14 mouse cellular contexts compared by ENCODE assay signal in the genomic region with DNA sequence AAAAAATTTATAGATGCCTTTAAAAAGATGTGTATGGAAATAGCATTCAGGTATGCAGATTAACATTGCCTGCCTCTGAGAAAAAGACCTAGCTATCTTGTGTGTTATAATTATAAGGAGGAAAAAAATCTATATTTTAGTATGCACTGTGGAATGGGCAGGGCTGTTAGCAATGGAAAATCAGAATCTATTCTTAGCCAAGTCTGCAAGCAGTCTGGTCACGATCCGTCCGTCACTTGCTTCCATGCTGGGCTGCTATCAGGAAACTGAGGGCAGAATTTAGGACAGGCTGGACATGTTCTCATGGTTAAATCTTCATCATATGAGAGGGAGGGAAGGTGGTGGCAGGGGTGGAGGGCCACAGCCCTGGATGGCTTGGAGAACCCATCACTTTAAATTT. TPM values are rescaled to one million over a fixed set of nuclear protein-coding genes. Genes with fewer than 3 reads are reported as not detected.
A peak's percentile ranks its signal among the peaks of the same experiment; 100 is the strongest.
DNase-seq lines count a peak whose midpoint lies in the region; ATAC-seq and TF ChIP-seq lines count a peak whose summit lies in the region.
"Had no signal": no experiment of that assay in that cellular context is flagged by ENCODE, and none has a peak within 500 bp of the region (broad histone marks: within the 10 kb centered on the region; RNA-seq: fewer than 3 reads in every experiment).

No protein-coding gene starts in this region.

- TF ChIP-seq EP300 in heart, adult 2 months (IDR thresholded peaks at IDR 0.05; ENCODE audit: insufficient read depth, low read depth, low read length): no peak

- no peaks in the 10 kb centered on the region for H3K27me3 ChIP-seq in heart, embryonic 10.5 days (ENCODE audit: insufficient read depth, poor library complexity, severe bottlenecking)
- peaks cover 1% of the 10 kb centered on the region; the same call in 1 of the 2 replicates for H3K27me3 ChIP-seq in heart, adult 2 months (ENCODE audit: control insufficient read depth, insufficient read depth, low read length)
- H3K27me3 ChIP-seq in forebrain, embryonic 14.5 days (replicated peaks; ENCODE audit: control insufficient read depth, insufficient read depth, low read length): no peaks in the 10 kb centered on the region
- H3K27me3 ChIP-seq in heart, embryonic 16.5 days (ENCODE audit: control insufficient read depth, insufficient read depth, low read length): no peaks in the 10 kb centered on the region
- H3K27me3 ChIP-seq: hindbrain, embryonic 15.5 days had no signal

- H3K4me2 ChIP-seq in forebrain, embryonic 14.5 days (ENCODE audit: low read length): no peak overlapping the region
- peak overlapping the region; percentile 52 for H3K4me2 ChIP-seq in heart, embryonic 16.5 days (ENCODE audit: low read depth, low read length)
- H3K4me2 ChIP-seq: hindbrain, embryonic 15.5 days had no signal

- DNase-seq in heart, embryonic 10.5 days (ENCODE audit: low spot score): no peak
- no peak for DNase-seq in heart, adult 2 months
- peak; percentile 6 to 28 for DNase-seq in left cerebral cortex, postnatal 25 days (ENCODE audit: low spot score in 2 of 2)
- no peak for DNase-seq in left cerebral cortex, postnatal 10 days (ENCODE audit: extremely low spot score in 1 of 2, low spot score in 2 of 2)
- peak; percentile 33 for DNase-seq in forebrain, embryonic 14.5 days (ENCODE audit: low spot score)
- no peak for DNase-seq in layer of hippocampus, adult 9-10 months (ENCODE audit: low spot score)
- DNase-seq: adrenal gland, adult 2 months; gastrocnemius, postnatal 36 days; kidney, adult 2 months; kidney, postnatal 25 days; lung, postnatal 14 days had no signal

- WGBS in heart, embryonic 10.5 days: 15% methylated on average over 3 of the region's 3 CpGs
- 24% methylated on average over 3 of the region's 3 CpGs for WGBS in heart, adult 2 months
- WGBS in forebrain, embryonic 14.5 days: 40% methylated on average over 3 of the region's 3 CpGs
- 15% methylated on average over 3 of the region's 3 CpGs for WGBS in heart, embryonic 16.5 days

- H3K36me3 ChIP-seq in heart, embryonic 10.5 days: no peaks in the 10 kb centered on the region
- no peaks in the 10 kb centered on the region for H3K36me3 ChIP-seq in heart, adult 2 months (ENCODE audit: control insufficient read depth, insufficient read depth, low read length)
- H3K36me3 ChIP-seq in forebrain, embryonic 14.5 days (ENCODE audit: control insufficient read depth, insufficient read depth, low read length): no peaks in the 10 kb centered on the region
- H3K36me3 ChIP-seq in heart, embryonic 16.5 days (ENCODE audit: control insufficient read depth, insufficient read depth): no peaks in the 10 kb centered on the region
- H3K36me3 ChIP-seq: G1E; hindbrain, embryonic 15.5 days had no signal

- no peaks in the 10 kb centered on the region for H3K9me3 ChIP-seq in heart, embryonic 10.5 days
- H3K9me3 ChIP-seq in forebrain, embryonic 14.5 days (replicated peaks; ENCODE audit: control insufficient read depth, low read length): no peaks in the 10 kb centered on the region
- H3K9me3 ChIP-seq in heart, embryonic 16.5 days (replicated peaks; ENCODE audit: control insufficient read depth, low read length): no peaks in the 10 kb centered on the region
- H3K9me3 ChIP-seq: hindbrain, embryonic 15.5 days had no signal

- no peak overlapping the region for H3K9ac ChIP-seq in heart, adult 2 months (ENCODE audit: low read depth, low read length)
- no peak overlapping the region for H3K9ac ChIP-seq in forebrain, embryonic 14.5 days (ENCODE audit: low read length)
- no peak overlapping the region; the same call in 1 of the 2 replicates for H3K9ac ChIP-seq in heart, embryonic 16.5 days (ENCODE audit: low read length)
- H3K9ac ChIP-seq: hindbrain, embryonic 15.5 days had no signal

- 0 out of 2 replicates have a peak overlapping the region, but pooled peaks have one; percentile 6 for H3K4me3 ChIP-seq in heart, embryonic 10.5 days
- H3K4me3 ChIP-seq in heart, adult 2 months: no peak overlapping the region
- H3K4me3 ChIP-seq in forebrain, embryonic 14.5 days (ENCODE audit: low read depth, low read length): no peak overlapping the region
- no peak overlapping the region for H3K4me3 ChIP-seq in heart, embryonic 16.5 days (ENCODE audit: low read length)
- H3K4me3 ChIP-seq: hindbrain, embryonic 15.5 days had no signal

- peaks cover 6% of the 10 kb centered on the region; the same call in 1 of the 2 replicates for H3K4me1 ChIP-seq in heart, embryonic 10.5 days
- no peaks in the 10 kb centered on the region; the same call in 1 of the 2 replicates for H3K4me1 ChIP-seq in heart, adult 2 months (ENCODE audit: control insufficient read depth, insufficient read depth, low read length)
- 0 out of 2 replicates have a peak, but pooled peaks cover 6% of the 10 kb centered on the region for H3K4me1 ChIP-seq in forebrain, embryonic 14.5 days (ENCODE audit: control insufficient read depth, insufficient read depth, low read length)
- H3K4me1 ChIP-seq in heart, embryonic 16.5 days (ENCODE audit: control insufficient read depth, insufficient read depth, low read length): peaks cover 5% of the 10 kb centered on the region; the same call in 1 of the 2 replicates
- H3K4me1 ChIP-seq: hindbrain, embryonic 15.5 days had no signal

- H3K27ac ChIP-seq in heart, embryonic 10.5 days: peak overlapping the region; percentile 81
- no peak overlapping the region for H3K27ac ChIP-seq in heart, adult 2 months
- H3K27ac ChIP-seq in forebrain, embryonic 14.5 days (ENCODE audit: low read depth, low read length): peak overlapping the region; percentile 63; the same call in 1 of the 2 replicates
- H3K27ac ChIP-seq in heart, embryonic 16.5 days (ENCODE audit: low read length): peak overlapping the region; percentile 80
- H3K27ac ChIP-seq: hindbrain, embryonic 15.5 days had no signal

- intact Hi-C loops in heart, adult 2 months (cut with DNase I): no loop called here
- intact Hi-C loops in left cerebral cortex, postnatal 25 days (cut with DNase I): no loop called here
- intact Hi-C loops in left cerebral cortex, postnatal 10 days (cut with DNase I): no loop called here

- TF ChIP-seq POLR2A in heart, adult 2 months (IDR thresholded peaks at IDR 0.05; ENCODE audit: insufficient read depth, low read depth, low read length): no peak

- peak; percentile 58 for ATAC-seq in forebrain, embryonic 14.5 days
- peak; percentile 67 for ATAC-seq in heart, embryonic 16.5 days (replicated peaks; ENCODE audit: extremely low read depth, insufficient read depth, low FRiP score)

- H3K79me2 ChIP-seq in heart, adult 2 months (replicated peaks; ENCODE audit: control insufficient read depth, insufficient read depth, low read length): no peaks in the 10 kb centered on the region

- no peak for TF ChIP-seq CTCF in heart, adult 2 months (IDR thresholded peaks at IDR 0.05)

RNA-seq across cellular contexts. Expression of a gene that starts 53.5 kb away (rescaled TPM):
- 1.8 and 4.0 TPM in 2 replicates for polyA plus RNA-seq in heart, embryonic 10.5 days (2016; fragmentation: Nextera tagmentation; extraction: Ambion mirVana)
- total RNA-seq in heart, adult 2 months (2021): under 1 TPM; 0.37 to 0.39 TPM
- 0.20 and 0.23 TPM in 2 replicates for polyA plus RNA-seq in heart, adult 2 months (2012; rRNA removed)
- under 1 TPM; 0.28 to 0.30 TPM for total RNA-seq in left cerebral cortex, postnatal 25 days (2021)
- under 1 TPM; 0.47 to 0.51 TPM for total RNA-seq in left cerebral cortex, postnatal 10 days (2021)
- 2.7 and 3.3 TPM in 2 replicates for polyA plus RNA-seq in forebrain, embryonic 14.5 days (2014; fragmentation: Nextera tagmentation; extraction: Ambion mirVana)
- 2.8 and 3.5 TPM in 2 replicates for polyA plus RNA-seq in heart, embryonic 16.5 days (2015; fragmentation: Nextera tagmentation; extraction: Ambion mirVana)
- polyA plus RNA-seq: G1E had no signal

Comparison
In these comparisons a context has a peak if more than half of its experiments do, and no peak if none do; other contexts are left out.
1. DNase-seq: peak in left cerebral cortex, postnatal 25 days (2 of 2) and forebrain, embryonic 14.5 days (single experiment); none in heart, embryonic 10.5 days (single experiment), heart, adult 2 months (0 of 2), left cerebral cortex, postnatal 10 days (0 of 2) and layer of hippocampus, adult 9-10 months (single experiment).